Comparison of ENCODE assay signal across 28 mouse cellular contexts in genomic region chr6:129351091-129351490, GRCm38 (mm10). TPM values are rescaled to one million over a fixed set of nuclear protein-coding genes. Genes with fewer than 3 reads are reported as not detected.
DNase-seq lines count a peak whose midpoint lies in the region; ATAC-seq and TF ChIP-seq lines count a peak whose summit lies in the region.
"Had no signal": no experiment of that assay in that cellular context is flagged by ENCODE, and none has a peak within 500 bp of the region (broad histone marks: within the 10 kb centered on the region; RNA-seq: fewer than 3 reads in every experiment).

No protein-coding gene starts in this region.

- peak; percentile 38 for ATAC-seq in megakaryocyte progenitor cell, adult 5-6 weeks (replicated peaks; ENCODE audit: poor library complexity)
- ATAC-seq: forebrain, embryonic 16.5 days; inflammation-experienced regulatory T-cells, adult 6 months; midbrain, embryonic 16.5 days had no signal

- H3K4me3 ChIP-seq in layer of hippocampus, adult 2 months, result no peak overlapping the region
- H3K4me3 ChIP-seq: forebrain, embryonic 10.5 days; hindbrain, embryonic 12.5 days; limb, embryonic 12.5 days; midbrain, embryonic 10.5 days; neural tube, embryonic 15.5 days had no signal

- H3K27ac ChIP-seq in layer of hippocampus, adult 2 months, result no peak overlapping the region
- H3K27ac ChIP-seq: forebrain, embryonic 10.5 days; hindbrain, embryonic 12.5 days; limb, embryonic 12.5 days; midbrain, embryonic 10.5 days; neural tube, embryonic 15.5 days had no signal

- no peak for TF ChIP-seq CTCF in layer of hippocampus, adult 2 months (conservative IDR thresholded peaks at IDR 0.05)

- DNase-seq in 416B (ENCODE audit: low read depth) (peak; percentile 57), A20 (ENCODE audit: low read depth, low spot score) (peak; percentile 83)
- peak; percentile 16 for DNase-seq in induced T-regulatory cell, adult 2 months (ENCODE audit: low read depth)
- DNase-seq in urinary bladder, postnatal 25 days (ENCODE audit: low spot score), result no peak
- DNase-seq in natural killer cell, adult 2 months (ENCODE audit: low spot score in 2 of 2), result no peak
- DNase-seq in layer of hippocampus, adult 2 months (ENCODE audit: low spot score in 2 of 2), result no peak
- DNase-seq: adrenal gland, postnatal 14 days; cerebellum, adult 11 months; cerebellum, postnatal 14 days; gastrocnemius, postnatal 14 days; kidney, adult 9 months; kidney, postnatal 14 days; lung, adult 2 months; lung, postnatal 14 days; thymus, postnatal 14 days had no signal

RNA-seq across cellular contexts. Expression of gene Clec12a, which starts 8.6 kb away (rescaled TPM):
- 726 and 820 TPM in 2 replicates for total RNA-seq in megakaryocyte progenitor cell, adult 5-6 weeks (2015)
- 640 and 745 TPM in 2 replicates for total RNA-seq in megakaryocyte progenitor cell, adult 5-6 weeks (2017)
- not detected for total RNA-seq in layer of hippocampus, adult 2 months (2021)

RNA-seq across cellular contexts. Expression of gene 4922502D21Rik, which starts 19.5 kb away (rescaled TPM):
- total RNA-seq in megakaryocyte progenitor cell, adult 5-6 weeks (2015), result 0.42 TPM in 1 of 2 replicates, not detected in the other
- 0.34 TPM in 1 of 2 replicates, not detected in the other for total RNA-seq in megakaryocyte progenitor cell, adult 5-6 weeks (2017)
- total RNA-seq in layer of hippocampus, adult 2 months (2021), result not detected
- total RNA-seq: adrenal gland, postnatal 14 days; gastrocnemius, postnatal 14 days; heart, adult 8-10 months; heart, postnatal 25 days; layer of hippocampus, adult 8-10 months; left cerebral cortex, postnatal 14 days had no signal

RNA-seq across cellular contexts. Expression of gene Clec12b, which starts 34.6 kb away (rescaled TPM):
- total RNA-seq in megakaryocyte progenitor cell, adult 5-6 weeks (2015), result not detected in 2 replicates
- not detected in 2 replicates for total RNA-seq in megakaryocyte progenitor cell, adult 5-6 weeks (2017)
- total RNA-seq in layer of hippocampus, adult 2 months (2021), result not detected
- total RNA-seq: gastrocnemius, postnatal 14 days; layer of hippocampus, adult 8-10 months; left cerebral cortex, postnatal 14 days had no signal

RNA-seq across cellular contexts. Expression of gene Clec1b, which starts 46.0 kb away (rescaled TPM):
- total RNA-seq in megakaryocyte progenitor cell, adult 5-6 weeks (2015), result 0.17 and 0.22 TPM in 2 replicates
- 0.17 and 0.42 TPM in 2 replicates for total RNA-seq in megakaryocyte progenitor cell, adult 5-6 weeks (2017)
- not detected for total RNA-seq in layer of hippocampus, adult 2 months (2021)

RNA-seq across cellular contexts. Expression of gene Clec9a, which starts 57.6 kb away (rescaled TPM):
- total RNA-seq in megakaryocyte progenitor cell, adult 5-6 weeks (2015), result 5.2 and 6.3 TPM in 2 replicates
- 2.0 and 3.4 TPM in 2 replicates for total RNA-seq in megakaryocyte progenitor cell, adult 5-6 weeks (2017)
- total RNA-seq in layer of hippocampus, adult 2 months (2021), result not detected
- total RNA-seq: gastrocnemius, postnatal 14 days; layer of hippocampus, adult 8-10 months; left cerebral cortex, postnatal 14 days had no signal

Comparison
In these comparisons a context has a peak if more than half of its experiments do, and no peak if none do; other contexts are left out.
1. DNase-seq: peak in 416B (single experiment), A20 (single experiment) and induced T-regulatory cell, adult 2 months (single experiment); none in urinary bladder, postnatal 25 days (single experiment), natural killer cell, adult 2 months (0 of 2) and layer of hippocampus, adult 2 months (0 of 2).
2. RNA of gene Clec12a, which starts 8.6 kb away (total RNA-seq): 640 to 820 TPM in megakaryocyte progenitor cell, adult 5-6 weeks; not detected in layer of hippocampus, adult 2 months; every median in the first group is over 100 times any median in the second.